Mouse (Mus musculus): Measurements from ENCODE around the gene Snx20. TPM values are rescaled to one million over a fixed set of nuclear protein-coding genes. Genes with fewer than 3 reads are reported as not detected.

The Snx20 gene
- total and polyA plus RNA-seq, 3 experiments = 10.1 to 15.9 TPM; not detected in 1

- Histone ChIP-seq H3K27ac (ENCODE audit: control insufficient read depth, low read depth, low read length) (no peak overlapping the region), H3K4me3 (ENCODE audit: control insufficient read depth in 1 of 2, insufficient read depth in 1 of 2, low read depth in 2 of 2, low read length in 2 of 2) (no peak overlapping the region), H3K79me2 (ENCODE audit: control insufficient read depth, insufficient read depth, low read length, poor library complexity) (no peaks in the 10 kb centered on the region), H3K9ac (ENCODE audit: control insufficient read depth, low read depth, low read length, poor library complexity, severe bottlenecking) (no peak overlapping the region), H3K9me3 (replicated peaks; ENCODE audit: insufficient read depth, low read length) (no peaks in the 10 kb centered on the region), H3K4me1 (ENCODE audit: control insufficient read depth in 1 of 2, insufficient read depth in 2 of 2, low read length in 2 of 2) (no peaks in the 10 kb centered on the region), H3K27me3 (ENCODE audit: control insufficient read depth in 1 of 2, insufficient read depth in 2 of 2, low read length in 2 of 2) (no peaks in the 10 kb centered on the region), H3K36me3 (ENCODE audit: control insufficient read depth in 1 of 2, insufficient read depth in 2 of 2, low read length in 2 of 2) (no peaks in the 10 kb centered on the region)
- no peak for DNase-seq (ENCODE audit: low read depth, low spot score)
- TF ChIP-seq UBTF (IDR thresholded peaks at IDR 0.05; ENCODE audit: borderline replicate concordance, insufficient read depth, low read depth, low read length) (no peak), JUND (IDR thresholded peaks at IDR 0.05; ENCODE audit: low read depth, low read length) (no peak), GABPA (IDR thresholded peaks at IDR 0.05; ENCODE audit: low read depth, low read length) (no peak), ETS1 (IDR thresholded peaks at IDR 0.05; ENCODE audit: low read depth, low read length) (no peak), CHD2 (IDR thresholded peaks at IDR 0.05; ENCODE audit: low read length) (no peak), GATA1 (IDR thresholded peaks at IDR 0.05; ENCODE audit: low read depth, low read length) (no peak), RCOR1 (IDR thresholded peaks at IDR 0.05; ENCODE audit: low read depth, low read length) (no peak), SMC3 (IDR thresholded peaks at IDR 0.05; ENCODE audit: low read depth, low read length) (no peak), POLR2AphosphoS5 (IDR thresholded peaks at IDR 0.05; ENCODE audit: borderline replicate concordance, low read depth, low read length) (no peak), TCF12 (IDR thresholded peaks at IDR 0.05; ENCODE audit: low read depth, low read length) (no peak), HCFC1 (IDR thresholded peaks at IDR 0.05; ENCODE audit: low read depth, low read length) (no peak), POLR2AphosphoS2 (IDR thresholded peaks at IDR 0.05; ENCODE audit: low read length) (no peak), SIN3A (IDR thresholded peaks at IDR 0.05; ENCODE audit: low read length) (no peak), NELFE (IDR thresholded peaks at IDR 0.05; ENCODE audit: low read depth, low read length) (no peak), MYC (IDR thresholded peaks at IDR 0.05; ENCODE audit: low read depth, low read length) (no peak), ZKSCAN1 (IDR thresholded peaks at IDR 0.05; ENCODE audit: low read depth, low read length) (no peak), USF1 (IDR thresholded peaks at IDR 0.05; ENCODE audit: low read depth, low read length) (no peak), KAT2A (conservative IDR thresholded peaks at IDR 0.05; ENCODE audit: low read depth, low read length) (no peak)
Measured at GRCm38 (mm10) chr8:88596042-88596441, 39.9 kb downstream of the Snx20 start.

DNA sequence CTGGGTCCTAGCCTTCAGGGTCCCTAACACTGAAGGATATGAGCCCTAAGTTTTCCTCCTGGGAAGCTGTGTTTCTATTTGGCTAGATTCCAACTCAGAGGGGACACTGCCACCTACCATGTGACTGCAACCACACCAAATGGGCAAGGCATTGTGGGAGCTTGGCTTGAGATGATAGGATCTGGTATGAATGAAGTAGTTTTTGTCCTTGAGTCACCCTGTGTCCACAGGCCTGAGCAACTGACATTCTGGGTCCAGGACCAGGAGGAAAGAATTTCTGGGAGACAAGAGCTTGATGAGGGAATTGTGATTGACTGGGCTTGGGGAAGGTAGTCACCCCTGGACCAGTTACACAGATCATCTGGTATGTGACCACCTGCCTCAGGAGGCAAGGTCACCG, 42.0 kb downstream of the Snx20 start:
- DNase-seq (ENCODE audit: low read depth, low spot score) = no peak
- Histone ChIP-seq H3K9ac (ENCODE audit: control insufficient read depth, low read depth, low read length, poor library complexity, severe bottlenecking) (no peak overlapping the region), H3K27me3 (ENCODE audit: control insufficient read depth in 1 of 2, insufficient read depth in 2 of 2, low read length in 2 of 2) (no peaks in the 10 kb centered on the region), H3K9me3 (replicated peaks; ENCODE audit: insufficient read depth, low read length) (no peaks in the 10 kb centered on the region), H3K27ac (ENCODE audit: control insufficient read depth, low read depth, low read length) (no peak overlapping the region), H3K4me3 (ENCODE audit: control insufficient read depth in 1 of 2, insufficient read depth in 1 of 2, low read depth in 2 of 2, low read length in 2 of 2) (no peak overlapping the region), H3K4me1 (ENCODE audit: control insufficient read depth in 1 of 2, insufficient read depth in 2 of 2, low read length in 2 of 2) (no peaks in the 10 kb centered on the region), H3K36me3 (ENCODE audit: control insufficient read depth in 1 of 2, insufficient read depth in 2 of 2, low read length in 2 of 2) (no peaks in the 10 kb centered on the region), H3K79me2 (ENCODE audit: control insufficient read depth, insufficient read depth, low read length, poor library complexity) (no peaks in the 10 kb centered on the region)
- TF ChIP-seq NELFE (IDR thresholded peaks at IDR 0.05; ENCODE audit: low read depth, low read length) (no peak), CTCF (IDR thresholded peaks at IDR 0.05 in 2 of 3, conservative IDR thresholded peaks at IDR 0.05 in 1 of 3; ENCODE audit: control insufficient read depth in 1 of 3, insufficient read depth in 1 of 3, low read depth in 2 of 3, low read length in 3 of 3, poor library complexity in 1 of 3, severe bottlenecking in 1 of 3) (no peak), ETS1 (IDR thresholded peaks at IDR 0.05; ENCODE audit: low read depth, low read length) (no peak), MXI1 (IDR thresholded peaks at IDR 0.05; ENCODE audit: low read depth, low read length) (no peak), JUND (IDR thresholded peaks at IDR 0.05; ENCODE audit: low read depth, low read length) (no peak), HCFC1 (IDR thresholded peaks at IDR 0.05; ENCODE audit: low read depth, low read length) (no peak), USF2 (IDR thresholded peaks at IDR 0.05; ENCODE audit: borderline replicate concordance in 1 of 2, insufficient read depth in 1 of 2, low read depth in 1 of 2, low read length in 2 of 2) (no peak), TBP (IDR thresholded peaks at IDR 0.05; ENCODE audit: low read depth, low read length) (no peak), BHLHE40 (IDR thresholded peaks at IDR 0.05; ENCODE audit: borderline replicate concordance, low read depth, low read length) (no peak), GABPA (IDR thresholded peaks at IDR 0.05; ENCODE audit: low read depth, low read length) (no peak), ELF1 (IDR thresholded peaks at IDR 0.05; ENCODE audit: low read depth, low read length) (no peak)

Measured in MEL (cell line).